Mouse (Mus musculus) ZHBTc4 (cell line): ENCODE results near the gene Efna4.
A peak's percentile ranks its signal among the peaks of the same experiment; 100 is the strongest.

Experiments
- DNase-seq: peaks from one replicate; pipeline ENCODE4 v3.0.0-alpha.2; 2011; ENCODE audit warnings: low read depth, low spot score

Efna4 gene

GRCm38 (mm10) chr3:89337721-89338578 lies at the start of gene Efna4:
Efna4 (minus strand) TSS chr3:89338028.
- DNase-seq: peak; percentile 92

- DNase-seq: no peak
These were observed 48.9 kb upstream of the Efna4 start for GRCm38 (mm10) chr3:89386438-89387420.

- DNase-seq: no peak
These were observed 47.6 kb upstream of the Efna4 start for GRCm38 (mm10) chr3:89385451-89385850.

GRCm38 (mm10) chr3:89384331-89385076 lies 46.7 kb upstream of the Efna4 start:
- no peak for DNase-seq

- no peak for DNase-seq
These were observed 45.9 kb upstream of the Efna4 start for GRCm38 (mm10) chr3:89383651-89384255.

GRCm38 (mm10) chr3:89382950-89383349 lies 45.1 kb upstream of the Efna4 start:
- peak; percentile 90 for DNase-seq

GRCm38 (mm10) chr3:89382033-89382882 lies 44.4 kb upstream of the Efna4 start:
- peak; percentile 93 for DNase-seq

- DNase-seq: no peak
These were observed 43.4 kb upstream of the Efna4 start for GRCm38 (mm10) chr3:89381233-89381632.

- DNase-seq: no peak
These were observed 42.9 kb upstream of the Efna4 start for GRCm38 (mm10) chr3:89380711-89381110.

GRCm38 (mm10) chr3:89380291-89380690 lies 42.5 kb upstream of the Efna4 start:
- no peak for DNase-seq

- peak; percentile 63 for DNase-seq
These were observed 41.7 kb upstream of the Efna4 start for GRCm38 (mm10) chr3:89379388-89380131.

GRCm38 (mm10) chr3:89378394-89379067 lies 40.7 kb upstream of the Efna4 start:
- peak; percentile 99 for DNase-seq

GRCm38 (mm10) chr3:89377831-89378230 lies 40.0 kb upstream of the Efna4 start:
- DNase-seq: no peak

- peak; percentile 59 for DNase-seq
These were observed 35.9 kb upstream of the Efna4 start for GRCm38 (mm10) chr3:89373581-89374231.

- DNase-seq: peak; percentile 61
These were observed 29.5 kb upstream of the Efna4 start for GRCm38 (mm10) chr3:89367338-89367737.

GRCm38 (mm10) chr3:89365486-89366414 lies 27.9 kb upstream of the Efna4 start:
- DNase-seq: no peak

GRCm38 (mm10) chr3:89365153-89365485 lies 27.3 kb upstream of the Efna4 start, which contains the start of gene Dcst1:
Dcst1 (minus strand) TSS chr3:89365253.
- no peak for DNase-seq
